Mouse (Mus musculus) embryonic facial prominence, embryonic 15.5 days (tissue): Measurements from ENCODE around the gene Gypa. TPM values are rescaled to one million over a fixed set of nuclear protein-coding genes. Genes with fewer than 3 reads are reported as not detected.

ENCODE experiments used
- ATAC-seq: fragments of 200-750 bp; cut with Nextera tagmentation; 2 replicates; pipeline ENCODE4 v1.8.0; 2017; ENCODE audit warnings: low read depth, moderate TSS enrichment; ENCODE audit not compliant: insufficient number of reproducible peaks, low FRiP score, low TSS enrichment
- H3K27ac ChIP-seq: fragments of 300-500 bp; sonication (generic); replicated peaks from 2 replicates; pipeline ENCODE4 v1.5.1; 2015; ENCODE audit warnings: mild to moderate bottlenecking, inconsistent platforms
- H3K27me3 ChIP-seq: fragments of 300-500 bp; sonication (generic); 2 replicates; pipeline ENCODE4 v1.6.1; 2015; ENCODE audit warnings: inconsistent platforms
- H3K36me3 ChIP-seq: fragments of 300-500 bp; sonication (generic); 2 replicates; pipeline ENCODE4 v1.6.1; 2015; ENCODE audit warnings: mild to moderate bottlenecking, inconsistent platforms
- H3K4me1 ChIP-seq: fragments of 300-500 bp; sonication (generic); 2 replicates; pipeline ENCODE4 v1.6.1; 2015; ENCODE audit warnings: inconsistent platforms
- H3K4me2 ChIP-seq: fragments of 300-500 bp; sonication (generic); replicated peaks from 2 replicates; pipeline ENCODE4 v1.6.1; 2015; ENCODE audit warnings: mild to moderate bottlenecking, inconsistent platforms
- H3K4me3 ChIP-seq: fragments of 300-500 bp; sonication (generic); replicated peaks from 2 replicates; pipeline ENCODE4 v1.5.1; 2015; ENCODE audit warnings: mild to moderate bottlenecking, inconsistent platforms
- H3K9ac ChIP-seq: fragments of 300-500 bp; sonication (generic); 2 replicates; pipeline ENCODE4 v1.6.1; 2015; ENCODE audit warnings: inconsistent platforms
- H3K9me3 ChIP-seq: fragments of 300-500 bp; sonication (generic); replicated peaks from 2 replicates; pipeline ENCODE4 v1.6.1; 2016; ENCODE audit warnings: inconsistent platforms
- WGBS: fragments of 180-500 bp; shearing (Covaris S2); methylation state at CpG from one replicate; pipeline ENCODE4 v1.1.7; 2015; 5-methylcytosine and 5-hydroxymethylcytosine counted together
- polyA plus RNA-seq: library from polyadenylated mRNA; unstranded; fragments of >200 nt; fragmentation: Nextera tagmentation; extraction: Ambion mirVana; gene quantifications from 2 replicates; pipeline ENCODE4 v1.2.1, GENCODE M21; 2015

Gypa gene
- polyA plus RNA-seq: 3.8 and 5.1 TPM in 2 replicates

- H3K36me3 ChIP-seq: no peaks in the 10 kb centered on the region
- WGBS: 25% methylated on average over 14 of the region's 14 CpGs
- H3K9ac ChIP-seq: peak within 1 kb of the TSS; percentile 37; the same call in 1 of the 2 replicates
- peak within 1 kb of the TSS; percentile 69 for H3K4me2 ChIP-seq
- H3K27me3 ChIP-seq: no peaks in the 10 kb centered on the region
- H3K4me1 ChIP-seq: 0 out of 2 replicates have a peak, but pooled peaks cover 4% of the 10 kb centered on the region
- H3K27ac ChIP-seq: no peak within 1 kb of the TSS
- no peak for ATAC-seq
- H3K4me3 ChIP-seq: peak within 1 kb of the TSS; percentile 52
- no peaks in the 10 kb centered on the region for H3K9me3 ChIP-seq
Measured at GRCm38 (mm10) chr8:80493523-80494345, at the start of gene Gypa. TSS of gene Gypa (plus strand) at chr8:80493781.

GRCm38 (mm10) chr8:80444534-80445072, 49.0 kb upstream of the Gypa start:
- Histone ChIP-seq H3K27ac (no peak overlapping the region), H3K36me3 (no peaks in the 10 kb centered on the region), H3K4me1 (no peaks in the 10 kb centered on the region), H3K9me3 (no peaks in the 10 kb centered on the region), H3K27me3 (no peaks in the 10 kb centered on the region), H3K9ac (no peak overlapping the region), H3K4me2 (no peak overlapping the region), H3K4me3 (no peak overlapping the region)
- WGBS: 63% methylated on average over 4 of the region's 4 CpGs
- ATAC-seq: no peak

- H3K4me2 ChIP-seq: no peak overlapping the region
- no peaks in the 10 kb centered on the region for H3K9me3 ChIP-seq
- H3K27ac ChIP-seq: no peak overlapping the region
- no peak for ATAC-seq
- no peak overlapping the region for H3K4me3 ChIP-seq
- no peaks in the 10 kb centered on the region for H3K36me3 ChIP-seq
- 80% methylated on average over 4 of the region's 4 CpGs for WGBS
- H3K27me3 ChIP-seq: no peaks in the 10 kb centered on the region
- H3K9ac ChIP-seq: no peak overlapping the region
- H3K4me1 ChIP-seq: peaks cover 3% of the 10 kb centered on the region; the same call in 1 of the 2 replicates
Measured at GRCm38 (mm10) chr8:80447217-80447616, 46.4 kb upstream of the Gypa start.

- no peak for ATAC-seq
- no peak overlapping the region for H3K9ac ChIP-seq
- no peak overlapping the region for H3K4me2 ChIP-seq
- no peaks in the 10 kb centered on the region for H3K27me3 ChIP-seq
- no peaks in the 10 kb centered on the region for H3K36me3 ChIP-seq
- H3K27ac ChIP-seq: 0 out of 2 replicates have a peak overlapping the region, but pooled peaks have one; percentile 28
- peaks cover 6% of the 10 kb centered on the region; the same call in 1 of the 2 replicates for H3K4me1 ChIP-seq
- H3K9me3 ChIP-seq: no peaks in the 10 kb centered on the region
- H3K4me3 ChIP-seq: no peak overlapping the region
- WGBS: 53% methylated on average over 19 of the region's 19 CpGs
Measured at GRCm38 (mm10) chr8:80451938-80452690, 41.5 kb upstream of the Gypa start.

- no peaks in the 10 kb centered on the region for H3K27me3 ChIP-seq
- H3K4me3 ChIP-seq: no peak overlapping the region
- H3K9ac ChIP-seq: no peak overlapping the region
- 0 out of 2 replicates have a peak, but pooled peaks cover 8% of the 10 kb centered on the region for H3K4me1 ChIP-seq
- H3K36me3 ChIP-seq: no peaks in the 10 kb centered on the region
- no peak overlapping the region for H3K4me2 ChIP-seq
- H3K27ac ChIP-seq: no peak overlapping the region
- no peak for ATAC-seq
- WGBS: 63% methylated on average over 4 of the region's 4 CpGs
- H3K9me3 ChIP-seq: no peaks in the 10 kb centered on the region
Measured at GRCm38 (mm10) chr8:80463450-80463917, 30.1 kb upstream of the Gypa start.

- H3K4me2 ChIP-seq: no peak overlapping the region
- no peak for ATAC-seq
Measured at GRCm38 (mm10) chr8:80474971-80475370, 18.6 kb upstream of the Gypa start.

GRCm38 (mm10) chr8:80478156-80478555, 15.4 kb upstream of the Gypa start:
- H3K9ac ChIP-seq: no peak overlapping the region
- H3K27ac ChIP-seq: no peak overlapping the region
- H3K27me3 ChIP-seq: no peaks in the 10 kb centered on the region
- no peaks in the 10 kb centered on the region for H3K36me3 ChIP-seq
- peaks cover 3% of the 10 kb centered on the region; the same call in 1 of the 2 replicates for H3K4me1 ChIP-seq
- ATAC-seq: no peak
- H3K4me2 ChIP-seq: no peak overlapping the region
- no peak overlapping the region for H3K4me3 ChIP-seq
- 87% methylated on average over 5 of the region's 5 CpGs for WGBS
- no peaks in the 10 kb centered on the region for H3K9me3 ChIP-seq

More at GRCm38 (mm10) chr8:80474971-80475370, 18.6 kb upstream of the Gypa start:
- Histone ChIP-seq H3K36me3 (no peaks in the 10 kb centered on the region), H3K4me1 (no peaks in the 10 kb centered on the region), H3K27me3 (no peaks in the 10 kb centered on the region), H3K9ac (no peak overlapping the region), H3K4me3 (no peak overlapping the region), H3K9me3 (no peaks in the 10 kb centered on the region), H3K27ac (no peak overlapping the region)
- 38% methylated on average over 7 of the region's 7 CpGs for WGBS

GRCm38 (mm10) chr8:80479129-80479528, 14.5 kb upstream of the Gypa start:
- ATAC-seq: no peak
- no peaks in the 10 kb centered on the region for H3K27me3 ChIP-seq
- no peak overlapping the region for H3K4me2 ChIP-seq
- no peak overlapping the region for H3K4me3 ChIP-seq
- no peak overlapping the region for H3K9ac ChIP-seq
- H3K9me3 ChIP-seq: no peaks in the 10 kb centered on the region
- no peak overlapping the region for H3K27ac ChIP-seq
- peaks cover 3% of the 10 kb centered on the region; the same call in 1 of the 2 replicates for H3K4me1 ChIP-seq
- 43% methylated on average over 1 of the region's 1 CpGs for WGBS
- no peaks in the 10 kb centered on the region for H3K36me3 ChIP-seq

- no peaks in the 10 kb centered on the region for H3K27me3 ChIP-seq
- H3K4me3 ChIP-seq: no peak overlapping the region
- WGBS: 65% methylated on average over 6 of the region's 6 CpGs
- H3K27ac ChIP-seq: no peak overlapping the region
- no peaks in the 10 kb centered on the region for H3K9me3 ChIP-seq
- H3K9ac ChIP-seq: no peak overlapping the region
- H3K4me1 ChIP-seq: peaks cover 3% of the 10 kb centered on the region; the same call in 1 of the 2 replicates
- ATAC-seq: no peak
- H3K36me3 ChIP-seq: no peaks in the 10 kb centered on the region
- no peak overlapping the region for H3K4me2 ChIP-seq
Measured at GRCm38 (mm10) chr8:80482173-80482572, 11.4 kb upstream of the Gypa start.

- Histone ChIP-seq H3K27me3 (no peaks in the 10 kb centered on the region), H3K27ac (no peak overlapping the region), H3K36me3 (no peaks in the 10 kb centered on the region), H3K9ac (no peak overlapping the region), H3K4me1 (peaks cover 3% of the 10 kb centered on the region; the same call in 1 of the 2 replicates), H3K4me3 (peak overlapping the region; percentile 16), H3K4me2 (peak overlapping the region; percentile 36), H3K9me3 (no peaks in the 10 kb centered on the region)
- WGBS: 19% methylated on average over 16 of the region's 16 CpGs
- ATAC-seq: no peak
Measured at GRCm38 (mm10) chr8:80482822-80483774, 10.5 kb upstream of the Gypa start.
